Mouse (Mus musculus): ENCODE measurements around the gene Rb1.

DNA sequence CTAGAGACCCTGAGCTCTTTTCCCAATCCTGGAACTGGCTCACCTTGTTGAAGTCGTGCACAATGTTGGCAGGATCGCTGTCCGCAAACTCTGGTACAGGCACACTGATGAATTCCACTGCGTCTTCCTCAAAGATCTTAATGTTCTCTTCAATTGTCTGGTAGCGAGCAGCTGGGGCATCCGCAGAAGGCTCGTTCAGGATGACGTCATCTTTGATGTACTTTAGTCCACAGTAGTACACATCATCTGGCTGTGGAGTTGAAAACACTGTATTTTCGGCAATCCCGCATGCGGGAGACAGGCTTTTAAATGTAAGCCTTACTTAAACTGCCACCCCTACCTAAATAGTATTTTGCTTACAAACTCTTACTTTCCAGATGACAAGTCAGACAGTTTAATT, 40.7 kb upstream of the Rb1 start:
- TF ChIP-seq CTCF (IDR thresholded peaks at IDR 0.05; ENCODE audit: control insufficient read depth, insufficient read depth, insufficient read length) (no peak), MYOD1 (IDR thresholded peaks at IDR 0.05; ENCODE audit: control insufficient read depth, insufficient read length, low read depth) (no peak)

Measured in C2C12 (cell line).